Mouse (Mus musculus) right cerebral cortex, postnatal 10 days (tissue): Measurements from ENCODE around the gene Slc47a2.
"Not testable (repeated sequence)": the region's sequence is repeated elsewhere in the genome, so short reads cannot be mapped to it uniquely, and the experiment has no call there.

Experiments
- DNase-seq, 2 experiments: peaks; one replicate each; pipeline ENCODE4 v3.0.0; 2021; ENCODE audit warnings: low spot score in 2 of 2

Gene Slc47a2

DNA sequence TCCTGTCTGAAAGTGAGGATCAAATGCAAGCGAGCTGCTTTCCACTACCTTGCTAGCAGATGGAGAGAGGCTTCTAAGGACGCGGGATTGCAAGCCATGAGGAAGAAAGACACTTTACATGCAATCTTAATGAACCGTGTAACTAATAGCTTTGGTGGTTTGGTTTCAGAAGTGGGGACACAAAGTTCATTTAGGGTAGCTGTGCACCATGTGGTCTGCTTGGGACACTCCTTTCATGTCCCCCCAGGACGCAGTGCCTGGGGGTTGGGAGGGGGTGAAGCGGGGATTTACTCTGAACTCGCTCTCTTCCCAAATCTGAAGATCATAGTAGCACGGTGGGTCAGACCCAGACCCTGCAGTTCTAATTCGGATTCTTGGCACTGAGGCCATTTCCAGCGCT, 689 bp downstream of the Slc47a2 start:
- DNase-seq = no peak

DNA sequence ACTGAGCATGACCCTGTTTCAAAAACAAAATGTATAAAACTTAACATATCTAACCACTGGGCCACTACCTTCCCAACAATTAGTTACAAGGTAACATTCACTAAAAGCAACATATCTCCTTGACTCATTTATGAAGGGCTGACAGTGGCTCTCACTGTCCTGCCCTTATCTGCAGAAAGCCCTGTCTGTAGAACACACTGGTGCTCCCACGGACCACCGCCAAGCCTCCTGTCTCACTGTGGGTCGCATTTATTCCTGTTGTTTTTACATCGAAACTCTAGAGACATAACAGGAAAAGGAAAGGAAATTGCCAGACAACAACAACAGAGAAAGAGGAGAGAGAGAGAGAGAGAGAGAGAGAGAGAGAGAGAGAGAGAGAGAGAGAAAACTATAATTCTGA, 1.4 kb downstream of the Slc47a2 start:
- DNase-seq = no peak

DNA sequence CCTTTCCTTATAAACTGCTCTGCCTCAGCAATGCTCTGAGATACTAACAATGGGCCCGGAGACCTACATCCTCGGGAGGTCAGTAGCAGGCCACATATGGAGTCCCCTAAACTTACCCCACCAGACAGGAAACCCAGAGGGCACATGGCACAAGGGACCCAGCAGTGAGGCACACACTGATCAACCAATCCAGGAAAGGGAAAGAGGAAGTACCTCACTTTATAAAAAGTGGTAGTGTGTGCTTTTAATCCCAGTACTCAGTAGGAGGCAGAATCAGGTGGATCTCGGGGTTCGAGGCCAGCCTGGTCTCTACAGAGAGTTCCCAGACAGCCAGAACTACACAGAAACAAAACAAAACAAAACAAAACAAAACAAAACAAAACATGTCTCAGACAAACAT, 2.3 kb downstream of the Slc47a2 start:
- no peak for DNase-seq

- DNase-seq = peak in 1 of 2 experiments; percentile 33
Measured at GRCm38 (mm10) chr11:61337586-61337985, 5.1 kb downstream of the Slc47a2 start.

DNA sequence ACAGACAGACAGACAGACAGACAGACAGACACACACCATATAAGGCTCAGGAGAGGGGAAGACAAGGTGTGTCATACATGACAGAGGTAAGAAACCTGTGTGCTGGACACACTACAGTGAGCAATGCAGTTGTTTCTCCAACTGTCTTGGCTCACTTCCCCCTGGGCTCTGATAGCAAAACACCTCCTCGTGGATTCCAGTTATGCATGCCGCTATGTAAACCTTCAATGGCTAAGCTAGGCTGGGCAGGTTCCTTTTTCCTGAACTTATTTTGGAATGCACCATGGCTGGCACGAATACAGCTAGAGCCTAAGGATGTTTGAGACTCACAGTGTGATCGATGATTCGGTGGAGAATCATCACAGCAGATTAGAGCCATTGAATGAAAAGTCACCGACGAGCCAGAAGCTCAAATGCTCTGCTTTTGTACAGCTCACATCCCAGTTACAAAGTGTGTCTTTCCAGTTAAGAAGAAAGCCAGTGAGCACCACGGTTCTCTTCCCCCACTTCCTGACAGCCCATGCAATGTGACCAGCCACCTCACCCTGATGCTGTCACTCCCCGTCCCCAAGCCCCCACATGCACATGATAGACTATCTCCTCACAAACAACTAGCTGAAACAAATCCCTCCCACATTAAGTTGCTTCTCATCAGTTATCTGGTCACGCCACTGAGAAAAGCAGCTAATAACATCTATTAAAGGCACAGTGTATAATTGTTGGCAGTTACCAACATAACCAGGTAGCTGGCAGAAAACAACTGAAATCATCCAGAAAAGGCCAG, 21.6 kb downstream of the Slc47a2 start:
- no peak for DNase-seq

DNA sequence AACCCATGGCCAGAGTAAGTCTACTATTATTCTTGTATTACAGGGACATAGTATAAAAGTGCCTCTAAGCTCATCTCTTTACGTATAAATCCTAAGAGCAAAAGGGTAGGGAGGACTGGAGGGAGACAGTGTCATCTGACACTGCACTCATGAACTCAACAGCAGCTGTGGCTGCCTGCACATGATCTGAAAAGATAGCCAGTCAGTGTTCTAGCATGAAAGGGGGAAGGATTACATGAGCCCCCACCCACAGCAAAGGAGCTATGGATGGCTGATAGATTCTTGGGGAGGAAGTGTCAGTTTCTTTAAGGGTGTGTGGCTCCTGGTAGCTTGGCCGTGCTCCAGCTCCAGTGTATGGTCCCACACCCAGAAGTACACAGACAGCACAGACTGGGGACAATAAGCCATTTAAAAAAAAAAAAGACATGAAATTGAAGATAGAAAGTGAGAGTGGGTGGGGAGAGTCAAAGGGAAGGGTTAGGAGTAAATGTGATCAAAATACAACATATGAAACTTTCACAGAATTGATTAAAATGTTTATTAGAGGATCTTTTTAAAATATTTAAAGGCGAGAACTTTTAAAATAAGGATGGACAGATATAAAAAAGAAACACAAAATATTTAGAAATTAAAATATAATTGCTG, 22.6 kb downstream of the Slc47a2 start:
- no peak for DNase-seq

- DNase-seq = no peak
Measured at GRCm38 (mm10) chr11:61319233-61319922, 23.3 kb downstream of the Slc47a2 start.

DNA sequence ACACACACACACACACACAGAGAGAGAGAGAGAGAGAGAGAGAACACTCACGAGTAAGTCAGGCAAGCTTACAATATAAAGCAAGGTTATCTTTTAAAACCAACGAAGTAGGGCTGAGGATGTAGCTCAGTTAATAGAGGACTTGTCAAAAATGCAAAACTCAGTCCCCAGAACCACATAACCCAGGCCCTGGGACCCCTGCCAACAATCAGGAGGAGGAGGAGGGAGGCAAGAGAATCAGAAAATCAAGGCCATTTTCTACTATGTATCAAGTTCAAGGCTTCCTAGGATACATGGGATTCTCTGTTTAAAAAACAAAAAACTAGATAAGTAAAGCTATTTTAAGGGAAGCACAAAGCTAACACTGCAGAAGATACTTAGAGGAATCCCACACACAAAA, 25.8 kb downstream of the Slc47a2 start:
- no peak for DNase-seq

DNA sequence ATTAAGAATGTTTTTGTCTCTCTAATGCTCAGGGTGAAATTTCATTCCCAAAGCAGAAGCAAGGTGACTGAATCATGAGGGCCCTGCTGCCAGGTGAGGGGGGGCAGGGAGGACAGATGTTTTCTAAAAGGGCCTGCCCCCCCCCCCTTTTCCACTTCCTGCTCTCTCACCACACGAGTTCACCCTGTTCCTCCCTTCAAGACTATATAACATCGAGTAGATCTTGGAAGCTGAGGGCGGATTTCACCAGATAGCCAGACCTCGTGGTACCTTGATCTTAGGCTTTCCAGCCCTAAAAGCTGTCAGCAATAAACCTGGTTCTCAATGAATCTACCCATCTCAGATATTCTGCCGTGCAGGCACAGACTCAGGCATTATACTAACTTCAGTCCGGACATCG, 32.3 kb downstream of the Slc47a2 start:
- DNase-seq = no peak

- no peak for DNase-seq
Measured at GRCm38 (mm10) chr11:61309831-61310230, 32.8 kb downstream of the Slc47a2 start.

GRCm38 (mm10) chr11:61307795-61308194, 34.9 kb downstream of the Slc47a2 start:
- DNase-seq = no peak

DNA sequence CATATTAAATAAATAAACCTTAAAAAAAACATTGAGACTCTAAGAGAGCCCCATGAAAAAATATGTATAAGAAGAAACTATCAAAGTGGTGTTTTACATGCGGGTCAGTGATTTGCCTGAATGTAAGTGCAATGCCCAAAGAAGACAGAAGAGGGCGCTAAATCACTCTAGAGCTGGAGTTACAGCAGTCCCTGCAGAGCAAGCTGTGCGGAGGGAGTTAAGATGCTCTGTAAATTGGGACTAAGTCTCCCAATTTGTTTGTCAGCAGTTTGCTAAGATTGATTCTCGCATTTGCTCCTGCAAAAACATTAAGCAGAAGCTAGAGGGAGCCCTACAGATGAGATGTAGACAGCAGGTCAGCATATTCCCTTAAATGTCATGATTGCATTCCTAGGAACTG, 37.3 kb downstream of the Slc47a2 start:
- DNase-seq = peak; percentile 33 to 35

- not testable (repeated sequence) for DNase-seq
Measured at GRCm38 (mm10) chr11:61304535-61304934, 38.1 kb downstream of the Slc47a2 start.

- no peak for DNase-seq
Measured at GRCm38 (mm10) chr11:61300716-61301392, 41.8 kb downstream of the Slc47a2 start.

GRCm38 (mm10) chr11:61300205-61300604, 42.5 kb downstream of the Slc47a2 start:
- DNase-seq = no peak

- no peak for DNase-seq
Measured at GRCm38 (mm10) chr11:61297901-61298300, 44.8 kb downstream of the Slc47a2 start.

GRCm38 (mm10) chr11:61297326-61297725, 45.3 kb downstream of the Slc47a2 start:
- DNase-seq = no peak

DNA sequence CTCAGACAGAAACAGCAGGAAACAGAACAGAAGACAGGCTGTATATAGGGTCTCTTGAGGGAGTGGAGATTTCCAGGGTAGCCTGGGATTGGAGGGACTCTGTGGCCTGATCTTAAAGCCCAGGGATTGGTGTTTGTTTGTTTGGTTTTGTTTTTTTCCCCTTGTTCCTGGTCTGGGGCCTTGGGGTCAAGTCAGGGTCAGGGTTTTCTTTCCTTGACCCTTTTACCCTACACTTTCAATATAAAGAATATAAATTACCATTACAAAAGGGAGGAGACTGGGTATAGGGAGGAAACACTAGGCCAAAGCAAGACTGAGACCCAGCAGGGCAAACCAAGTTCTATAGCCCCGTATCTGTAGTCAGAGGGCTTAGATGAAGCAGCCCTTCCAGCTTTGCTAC, 46.1 kb downstream of the Slc47a2 start:
- no peak for DNase-seq

DNA sequence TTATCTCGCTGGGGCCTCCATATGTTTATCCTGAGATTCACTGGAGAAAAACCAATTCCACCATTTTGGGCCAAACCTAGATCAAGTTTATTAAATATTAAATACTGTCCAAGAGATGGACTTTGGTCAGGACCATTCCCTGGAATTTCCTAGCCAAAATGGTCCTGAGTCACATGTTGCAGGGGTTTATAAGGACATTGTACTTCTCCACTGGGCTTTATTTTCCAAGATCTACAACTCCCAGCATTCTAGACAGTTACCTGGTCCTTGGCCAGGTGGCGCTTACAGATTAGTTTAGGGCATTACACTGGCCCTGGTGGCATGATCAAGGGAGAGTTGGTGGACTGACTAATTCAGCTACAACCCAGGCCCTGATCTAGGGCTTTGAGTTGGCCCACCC, 47.1 kb downstream of the Slc47a2 start:
- DNase-seq = no peak

- DNase-seq = no peak
Measured at GRCm38 (mm10) chr11:61294431-61294830, 48.2 kb downstream of the Slc47a2 start.

- no peak for DNase-seq
Measured at GRCm38 (mm10) chr11:61293251-61293650, 49.4 kb downstream of the Slc47a2 start.

DNA sequence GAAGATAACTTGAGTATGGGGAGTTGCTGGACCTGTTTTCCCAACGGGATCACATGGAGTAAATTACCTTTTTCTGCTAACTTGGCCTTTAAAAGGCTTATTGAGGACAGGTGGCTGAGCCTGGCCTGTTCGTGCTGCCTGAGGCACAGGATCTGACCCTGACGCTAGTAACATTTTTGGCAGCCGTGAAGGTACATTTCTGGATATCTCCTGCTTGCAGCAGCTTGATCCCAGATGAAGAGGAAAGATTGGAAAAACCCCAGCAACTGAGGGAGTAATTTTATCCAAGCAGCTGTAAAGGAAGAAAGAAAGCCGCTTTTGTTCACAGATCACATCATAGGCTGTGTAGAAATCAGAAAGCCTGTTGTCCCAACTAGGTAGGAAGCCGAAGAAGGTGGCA, 58.3 kb downstream of the Slc47a2 start:
- DNase-seq = no peak
